Mouse (Mus musculus): ENCODE data around the gene Gm15155.
"Not testable (repeated sequence)": the region's sequence is repeated elsewhere in the genome, so short reads cannot be mapped to it uniquely, and the experiment has no call there.

Gene Gm15155

GRCm38 (mm10) chrX:155624341-155624841 is at the start of gene Gm15155:
TSS of gene Gm15155 (plus strand) at chrX:155624741.
- DNase-seq (ENCODE audit: low read depth), result no peak

- DNase-seq (ENCODE audit: low read depth), result no peak
Observed at GRCm38 (mm10) chrX:155579791-155580190, 44.8 kb upstream of the Gm15155 start.

- DNase-seq (ENCODE audit: low read depth), result no peak
Observed at GRCm38 (mm10) chrX:155584586-155584985, 40.0 kb upstream of the Gm15155 start.

GRCm38 (mm10) chrX:155591490-155591889 is 33.1 kb upstream of the Gm15155 start:
- DNase-seq (ENCODE audit: low read depth), result no peak

- DNase-seq (ENCODE audit: low read depth), result no peak
Observed at GRCm38 (mm10) chrX:155592467-155592866, 32.1 kb upstream of the Gm15155 start.

- DNase-seq (ENCODE audit: low read depth), result no peak
Observed at GRCm38 (mm10) chrX:155594685-155595084, 29.9 kb upstream of the Gm15155 start.

- DNase-seq (ENCODE audit: low read depth), result no peak
Observed at GRCm38 (mm10) chrX:155596390-155596789, 28.2 kb upstream of the Gm15155 start.

- no peak for DNase-seq (ENCODE audit: low read depth)
Observed at GRCm38 (mm10) chrX:155601196-155601595, 23.3 kb upstream of the Gm15155 start.

GRCm38 (mm10) chrX:155622527-155622926 is 2.0 kb upstream of the Gm15155 start:
- no peak for DNase-seq (ENCODE audit: low read depth)

- no peak for DNase-seq (ENCODE audit: low read depth)
Observed at GRCm38 (mm10) chrX:155622961-155623599, 1.5 kb upstream of the Gm15155 start.

GRCm38 (mm10) chrX:155623701-155624281 is 750 bp upstream of the Gm15155 start, which contains the start of gene Ptchd1:
TSS of gene Ptchd1 (minus strand) at chrX:155623814.
- DNase-seq (ENCODE audit: low read depth), result no peak

GRCm38 (mm10) chrX:155624895-155625294 is 354 bp downstream of the Gm15155 start:
- no peak for DNase-seq (ENCODE audit: low read depth)

- no peak for DNase-seq (ENCODE audit: low read depth)
Observed at GRCm38 (mm10) chrX:155625671-155626196, 1.2 kb downstream of the Gm15155 start.

- peak; percentile 0 for DNase-seq (ENCODE audit: low read depth)
Observed at GRCm38 (mm10) chrX:155643975-155644374, 19.4 kb downstream of the Gm15155 start.

GRCm38 (mm10) chrX:155645975-155646374 is 21.4 kb downstream of the Gm15155 start:
- DNase-seq (ENCODE audit: low read depth), result no peak

- no peak for DNase-seq (ENCODE audit: low read depth)
Observed at GRCm38 (mm10) chrX:155657971-155658370, 33.4 kb downstream of the Gm15155 start.

GRCm38 (mm10) chrX:155690440-155690839 is 65.9 kb downstream of the Gm15155 start:
- DNase-seq (ENCODE audit: low read depth), result not testable (repeated sequence)

- DNase-seq (ENCODE audit: low read depth), result no peak
Observed at GRCm38 (mm10) chrX:155724157-155724556, 99.6 kb downstream of the Gm15155 start.

GRCm38 (mm10) chrX:155728387-155728786 is 103.8 kb downstream of the Gm15155 start:
- no peak for DNase-seq (ENCODE audit: low read depth)

GRCm38 (mm10) chrX:155888118-155888517 is 263.6 kb downstream of the Gm15155 start:
- no peak for DNase-seq (ENCODE audit: low read depth)

- no peak for DNase-seq (ENCODE audit: low read depth)
Observed at GRCm38 (mm10) chrX:155900040-155900439, 275.5 kb downstream of the Gm15155 start.

GRCm38 (mm10) chrX:155901742-155902141 is 277.2 kb downstream of the Gm15155 start:
- no peak for DNase-seq (ENCODE audit: low read depth)

- DNase-seq (ENCODE audit: low read depth), result no peak
Observed at GRCm38 (mm10) chrX:155903108-155903507, 278.6 kb downstream of the Gm15155 start.
